Mouse (Mus musculus): ENCODE results near the gene Btrc. TPM values are rescaled to one million over a fixed set of nuclear protein-coding genes. Genes with fewer than 3 reads are reported as not detected.
A peak's percentile ranks its signal among the peaks of the same experiment; 100 is the strongest.
"Not testable (repeated sequence)": the region's sequence is repeated elsewhere in the genome, so short reads cannot be mapped to it uniquely, and the experiment has no call there.

Gene Btrc
- 46.1 and 48.3 TPM in 2 replicates for polyA plus RNA-seq (2015; fragmentation: Nextera tagmentation; extraction: Ambion mirVana)

- Histone ChIP-seq H3K4me3 (replicated peaks) (peak within 1 kb of the TSS; percentile 92), H3K27ac (replicated peaks) (peak within 1 kb of the TSS; percentile 85), H3K9ac (peak within 1 kb of the TSS; percentile 92), H3K36me3 (replicated peaks) (no peaks in the 10 kb centered on the region), H3K9me3 (replicated peaks) (no peaks in the 10 kb centered on the region), H3K27me3 (no peaks in the 10 kb centered on the region), H3K4me2 (peak within 1 kb of the TSS; percentile 93), H3K4me1 (replicated peaks) (peaks cover 53% of the 10 kb centered on the region)
- under 1% methylated on average over 42 of the region's 42 CpGs for WGBS (ENCODE audit: insufficient replicate concordance)
- ATAC-seq (ENCODE audit: insufficient read depth): peak; percentile 95
These were observed at the start of gene Btrc for GRCm38 (mm10) chr19:45363384-45363926. Gene Btrc, plus strand, starts transcription at chr19:45363734.

- no peak overlapping the region for H3K27ac ChIP-seq (replicated peaks)
- H3K4me3 ChIP-seq (replicated peaks): no peak overlapping the region
- H3K4me1 ChIP-seq (replicated peaks): no peaks in the 10 kb centered on the region
- no peak for ATAC-seq (ENCODE audit: insufficient read depth)
- no peak overlapping the region for H3K9ac ChIP-seq
- H3K27me3 ChIP-seq: 0 out of 2 replicates have a peak, but pooled peaks cover 4% of the 10 kb centered on the region
- H3K36me3 ChIP-seq (replicated peaks): no peaks in the 10 kb centered on the region
- no peaks in the 10 kb centered on the region for H3K9me3 ChIP-seq (replicated peaks)
- no peak overlapping the region for H3K4me2 ChIP-seq
- 44% methylated on average over 13 of the region's 13 CpGs for WGBS (ENCODE audit: insufficient replicate concordance)
These were observed 46.1 kb upstream of the Btrc start for GRCm38 (mm10) chr19:45317473-45317882.

DNA sequence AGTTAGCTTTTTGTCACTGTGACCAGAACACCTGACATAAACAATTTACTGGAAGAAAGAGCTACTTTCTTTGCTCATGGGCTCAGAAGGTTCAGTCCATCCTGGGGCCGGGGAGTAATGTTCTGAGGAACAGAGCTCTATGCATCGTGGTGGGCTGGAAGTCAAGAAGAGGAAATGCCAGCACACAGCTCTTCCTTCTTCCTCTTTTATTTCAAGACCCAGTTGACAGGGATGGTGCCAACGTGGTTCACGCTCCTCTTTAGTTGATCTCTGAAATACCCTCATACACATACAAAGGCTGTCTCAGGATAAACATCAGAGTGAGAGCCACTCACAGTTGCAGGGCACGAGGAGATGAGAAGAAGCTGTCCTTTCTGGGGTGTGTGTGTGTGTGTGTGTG is 42.5 kb upstream of the Btrc start:
- ATAC-seq (ENCODE audit: insufficient read depth): no peak
- WGBS (ENCODE audit: insufficient replicate concordance): 21% methylated on average over 5 of the region's 5 CpGs
- Histone ChIP-seq H3K4me2 (no peak overlapping the region), H3K9ac (no peak overlapping the region), H3K27ac (replicated peaks) (no peak overlapping the region), H3K4me1 (replicated peaks) (no peaks in the 10 kb centered on the region), H3K4me3 (replicated peaks) (no peak overlapping the region), H3K27me3 (no peaks in the 10 kb centered on the region), H3K36me3 (replicated peaks) (no peaks in the 10 kb centered on the region), H3K9me3 (replicated peaks) (no peaks in the 10 kb centered on the region)

DNA sequence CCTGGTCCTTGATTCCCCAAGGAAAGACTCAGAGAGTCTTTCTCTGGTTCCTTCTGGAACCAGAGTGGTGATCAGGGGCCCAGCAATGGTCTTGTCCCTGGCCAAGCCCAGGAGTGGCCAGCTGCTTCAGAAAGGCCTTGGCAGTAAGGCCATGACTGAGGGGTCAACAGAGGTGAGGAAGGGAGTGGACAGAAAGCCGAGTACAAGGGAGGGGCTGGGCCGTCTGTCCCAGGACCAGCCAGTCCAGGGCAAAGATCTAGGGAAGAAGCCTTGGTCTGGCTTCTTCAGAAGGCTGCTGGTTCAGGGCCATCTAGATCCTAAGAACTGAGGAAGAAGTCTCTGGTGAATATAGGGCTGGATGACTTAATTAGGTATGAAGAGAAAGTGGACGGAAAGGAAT is 34.5 kb upstream of the Btrc start:
- Histone ChIP-seq H3K9me3 (replicated peaks) (no peaks in the 10 kb centered on the region), H3K36me3 (replicated peaks) (no peaks in the 10 kb centered on the region), H3K4me2 (no peak overlapping the region), H3K27me3 (peaks cover 39% of the 10 kb centered on the region), H3K4me3 (replicated peaks) (no peak overlapping the region), H3K27ac (replicated peaks) (no peak overlapping the region), H3K4me1 (replicated peaks) (no peaks in the 10 kb centered on the region), H3K9ac (no peak overlapping the region)
- ATAC-seq (ENCODE audit: insufficient read depth): no peak
- 62% methylated on average over 3 of the region's 3 CpGs for WGBS (ENCODE audit: insufficient replicate concordance)

GRCm38 (mm10) chr19:45329748-45330298 is 33.7 kb upstream of the Btrc start:
- H3K27me3 ChIP-seq: peaks cover 39% of the 10 kb centered on the region
- ATAC-seq (ENCODE audit: insufficient read depth): no peak
- no peak overlapping the region for H3K27ac ChIP-seq (replicated peaks)
- WGBS (ENCODE audit: insufficient replicate concordance): 17% methylated on average over 24 of the region's 24 CpGs
- H3K9me3 ChIP-seq (replicated peaks): no peaks in the 10 kb centered on the region
- H3K36me3 ChIP-seq (replicated peaks): no peaks in the 10 kb centered on the region
- no peaks in the 10 kb centered on the region for H3K4me1 ChIP-seq (replicated peaks)
- H3K4me3 ChIP-seq (replicated peaks): no peak overlapping the region
- H3K4me2 ChIP-seq: no peak overlapping the region
- H3K9ac ChIP-seq: no peak overlapping the region

- Histone ChIP-seq H3K27ac (replicated peaks) (no peak overlapping the region), H3K4me2 (no peak overlapping the region), H3K9ac (no peak overlapping the region), H3K4me3 (replicated peaks) (no peak overlapping the region), H3K4me1 (replicated peaks) (no peaks in the 10 kb centered on the region), H3K27me3 (peaks cover 3% of the 10 kb centered on the region; the same call in 1 of the 2 replicates), H3K36me3 (replicated peaks) (no peaks in the 10 kb centered on the region), H3K9me3 (replicated peaks) (no peaks in the 10 kb centered on the region)
- no peak for ATAC-seq (ENCODE audit: insufficient read depth)
- WGBS (ENCODE audit: insufficient replicate concordance): 70% methylated on average over 6 of the region's 6 CpGs
These were observed 26.8 kb upstream of the Btrc start for GRCm38 (mm10) chr19:45336718-45337117.

GRCm38 (mm10) chr19:45338182-45338581 is 25.4 kb upstream of the Btrc start:
- no peak overlapping the region for H3K9ac ChIP-seq
- no peaks in the 10 kb centered on the region for H3K36me3 ChIP-seq (replicated peaks)
- no peaks in the 10 kb centered on the region for H3K4me1 ChIP-seq (replicated peaks)
- H3K27ac ChIP-seq (replicated peaks): no peak overlapping the region
- H3K9me3 ChIP-seq (replicated peaks): no peaks in the 10 kb centered on the region
- no peaks in the 10 kb centered on the region for H3K27me3 ChIP-seq
- no peak for ATAC-seq (ENCODE audit: insufficient read depth)
- H3K4me3 ChIP-seq (replicated peaks): no peak overlapping the region
- H3K4me2 ChIP-seq: no peak overlapping the region
- WGBS (ENCODE audit: insufficient replicate concordance): 59% methylated on average over 10 of the region's 10 CpGs

- no peaks in the 10 kb centered on the region for H3K4me1 ChIP-seq (replicated peaks)
- no peak overlapping the region for H3K4me3 ChIP-seq (replicated peaks)
- no peaks in the 10 kb centered on the region for H3K9me3 ChIP-seq (replicated peaks)
- no peak for ATAC-seq (ENCODE audit: insufficient read depth)
- H3K27ac ChIP-seq (replicated peaks): no peak overlapping the region
- no peak overlapping the region for H3K9ac ChIP-seq
- no peaks in the 10 kb centered on the region for H3K36me3 ChIP-seq (replicated peaks)
- H3K27me3 ChIP-seq: no peaks in the 10 kb centered on the region
- H3K4me2 ChIP-seq: no peak overlapping the region
- WGBS (ENCODE audit: insufficient replicate concordance): 49% methylated on average over 5 of the region's 5 CpGs
These were observed 19.6 kb upstream of the Btrc start for GRCm38 (mm10) chr19:45343941-45344340.

GRCm38 (mm10) chr19:45348188-45348587 is 15.3 kb upstream of the Btrc start:
- Histone ChIP-seq H3K27ac (replicated peaks) (peak overlapping the region; percentile 26; the same call in 1 of the 2 replicates), H3K9ac (no peak overlapping the region), H3K36me3 (replicated peaks) (no peaks in the 10 kb centered on the region), H3K4me2 (no peak overlapping the region), H3K4me1 (replicated peaks) (no peaks in the 10 kb centered on the region), H3K4me3 (replicated peaks) (no peak overlapping the region), H3K9me3 (replicated peaks) (no peaks in the 10 kb centered on the region), H3K27me3 (peaks cover 12% of the 10 kb centered on the region)
- 44% methylated on average over 4 of the region's 4 CpGs for WGBS (ENCODE audit: insufficient replicate concordance)
- no peak for ATAC-seq (ENCODE audit: insufficient read depth)

DNA sequence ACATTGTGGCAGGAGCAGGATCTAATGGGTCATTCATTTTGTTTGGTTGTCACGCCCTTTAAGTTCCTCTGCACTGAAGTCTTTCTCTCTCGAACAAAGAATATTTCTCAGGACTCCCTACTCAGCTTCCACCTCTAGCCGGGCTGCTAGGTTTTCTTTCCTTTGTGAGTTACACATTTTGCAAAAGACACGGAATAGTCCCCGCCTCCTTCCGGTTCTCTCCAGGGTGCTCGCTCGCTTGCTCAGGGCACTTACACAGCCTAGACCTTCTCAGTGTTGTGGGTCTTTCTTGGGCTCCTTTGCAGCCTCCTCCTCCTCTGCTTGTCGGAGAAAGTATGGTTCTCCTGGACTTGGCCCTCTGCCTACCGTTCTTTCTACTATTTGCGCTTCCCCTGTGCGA is 13.1 kb upstream of the Btrc start:
- 51% methylated on average over 12 of the region's 12 CpGs for WGBS (ENCODE audit: insufficient replicate concordance)
- no peak overlapping the region for H3K4me2 ChIP-seq

DNA sequence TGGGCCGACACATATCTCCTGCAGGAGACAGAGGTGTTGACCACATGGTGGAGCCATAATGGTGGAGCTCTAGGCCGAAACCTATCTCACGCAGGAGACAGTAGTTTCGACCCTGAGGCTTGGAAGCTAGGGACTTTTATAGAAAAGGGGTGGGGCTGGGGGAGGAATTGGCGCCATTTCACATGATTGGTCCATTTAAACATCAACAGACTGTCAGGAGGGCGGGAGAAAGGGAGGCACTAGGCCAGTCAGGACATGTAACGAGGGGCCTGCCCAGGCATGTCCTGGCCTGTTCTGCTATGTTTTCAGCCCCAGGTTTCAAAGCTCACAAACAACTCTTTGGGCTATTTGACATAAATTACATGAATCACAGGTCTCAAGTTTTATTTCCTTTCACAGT is 10.8 kb upstream of the Btrc start:
- peaks cover 12% of the 10 kb centered on the region for H3K27me3 ChIP-seq
- H3K4me2 ChIP-seq; H3K9ac ChIP-seq; H3K27ac ChIP-seq (replicated peaks); H3K36me3 ChIP-seq (replicated peaks); H3K9me3 ChIP-seq (replicated peaks); ATAC-seq (ENCODE audit: insufficient read depth); H3K4me1 ChIP-seq (replicated peaks); H3K4me3 ChIP-seq (replicated peaks): not testable (repeated sequence)
- WGBS (ENCODE audit: insufficient replicate concordance): 82% methylated on average over 7 of the region's 7 CpGs

More for the DNA sequence above, 13.1 kb upstream of the Btrc start:
- no peak for ATAC-seq (ENCODE audit: insufficient read depth)
- H3K9me3 ChIP-seq (replicated peaks): no peaks in the 10 kb centered on the region
- no peaks in the 10 kb centered on the region for H3K36me3 ChIP-seq (replicated peaks)
- no peak overlapping the region for H3K4me3 ChIP-seq (replicated peaks)
- no peak overlapping the region for H3K9ac ChIP-seq
- H3K4me1 ChIP-seq (replicated peaks): no peaks in the 10 kb centered on the region
- peaks cover 12% of the 10 kb centered on the region for H3K27me3 ChIP-seq
- no peak overlapping the region for H3K27ac ChIP-seq (replicated peaks)

- 54% methylated on average over 6 of the region's 6 CpGs for WGBS (ENCODE audit: insufficient replicate concordance)
These were observed 7.9 kb upstream of the Btrc start for GRCm38 (mm10) chr19:45355678-45356077.

More at GRCm38 (mm10) chr19:45355678-45356077, 7.9 kb upstream of the Btrc start:
- Histone ChIP-seq H3K4me1 (replicated peaks) (peaks cover 10% of the 10 kb centered on the region), H3K9me3 (replicated peaks) (no peaks in the 10 kb centered on the region), H3K27me3 (peaks cover 9% of the 10 kb centered on the region), H3K36me3 (replicated peaks) (no peaks in the 10 kb centered on the region), H3K9ac (no peak overlapping the region), H3K4me3 (replicated peaks) (no peak overlapping the region), H3K4me2 (no peak overlapping the region), H3K27ac (replicated peaks) (no peak overlapping the region)
- ATAC-seq (ENCODE audit: insufficient read depth): no peak
